Mouse (Mus musculus): Measurements from ENCODE around the gene Trp53i11. TPM values are rescaled to one million over a fixed set of nuclear protein-coding genes. Genes with fewer than 3 reads are reported as not detected.

Trp53i11 gene
- polyA plus RNA-seq, 1 experiment from 2014 or later = 42.1 TPM

- Histone ChIP-seq H3K4me2 (no peak overlapping the region), H3K9ac (no peak overlapping the region), H3K36me3 (peaks cover 59% of the 10 kb centered on the region), H3K4me1 (peaks cover 26% of the 10 kb centered on the region), H3K4me3 (replicated peaks) (no peak overlapping the region), H3K27ac (no peak overlapping the region), H3K27me3 (no peaks in the 10 kb centered on the region), H3K9me3 (replicated peaks) (no peaks in the 10 kb centered on the region)
- 20% methylated on average over 10 of the region's 10 CpGs for WGBS
- peak; percentile 52 for ATAC-seq (replicated peaks; ENCODE audit: low FRiP score)
These were observed 16.3 kb downstream of the Trp53i11 start for GRCm38 (mm10) chr2:93203682-93204081.

- 80% methylated on average over 6 of the region's 6 CpGs for WGBS
- Histone ChIP-seq H3K27ac (no peak overlapping the region), H3K9me3 (replicated peaks) (no peaks in the 10 kb centered on the region), H3K4me3 (replicated peaks) (no peak overlapping the region), H3K27me3 (no peaks in the 10 kb centered on the region), H3K4me1 (peaks cover 19% of the 10 kb centered on the region), H3K4me2 (no peak overlapping the region), H3K36me3 (peaks cover 67% of the 10 kb centered on the region), H3K9ac (no peak overlapping the region)
- ATAC-seq (replicated peaks; ENCODE audit: low FRiP score) = no peak
These were observed 17.2 kb downstream of the Trp53i11 start for GRCm38 (mm10) chr2:93204571-93204970.

- H3K4me3 ChIP-seq (replicated peaks) = no peak overlapping the region
- WGBS = 92% methylated on average over 1 of the region's 1 CpGs
- peaks cover 76% of the 10 kb centered on the region for H3K36me3 ChIP-seq
- H3K27ac ChIP-seq = no peak overlapping the region
- H3K9me3 ChIP-seq (replicated peaks) = no peaks in the 10 kb centered on the region
- H3K9ac ChIP-seq = no peak overlapping the region
- no peak overlapping the region for H3K4me2 ChIP-seq
- H3K27me3 ChIP-seq = no peaks in the 10 kb centered on the region
- peaks cover 5% of the 10 kb centered on the region for H3K4me1 ChIP-seq
- no peak for ATAC-seq (replicated peaks; ENCODE audit: low FRiP score)
These were observed 18.8 kb downstream of the Trp53i11 start for GRCm38 (mm10) chr2:93206126-93206525.

GRCm38 (mm10) chr2:93212386-93212785 is 25.0 kb downstream of the Trp53i11 start:
- Histone ChIP-seq H3K27me3 (no peaks in the 10 kb centered on the region), H3K4me3 (replicated peaks) (no peak overlapping the region), H3K9me3 (replicated peaks) (no peaks in the 10 kb centered on the region), H3K27ac (no peak overlapping the region), H3K36me3 (peaks cover 54% of the 10 kb centered on the region), H3K4me2 (no peak overlapping the region), H3K9ac (no peak overlapping the region), H3K4me1 (peaks cover 21% of the 10 kb centered on the region)
- 82% methylated on average over 2 of the region's 2 CpGs for WGBS
- ATAC-seq (replicated peaks; ENCODE audit: low FRiP score) = no peak

- 98% methylated on average over 2 of the region's 2 CpGs for WGBS
- Histone ChIP-seq H3K4me3 (replicated peaks) (no peak overlapping the region), H3K9ac (no peak overlapping the region), H3K9me3 (replicated peaks) (no peaks in the 10 kb centered on the region), H3K27me3 (no peaks in the 10 kb centered on the region), H3K4me2 (no peak overlapping the region), H3K36me3 (peaks cover 49% of the 10 kb centered on the region), H3K4me1 (peaks cover 26% of the 10 kb centered on the region), H3K27ac (no peak overlapping the region)
- ATAC-seq (replicated peaks; ENCODE audit: low FRiP score) = no peak
These were observed 25.5 kb downstream of the Trp53i11 start for GRCm38 (mm10) chr2:93212865-93213264.

GRCm38 (mm10) chr2:93214192-93214591 is 26.8 kb downstream of the Trp53i11 start:
- 86% methylated on average over 1 of the region's 1 CpGs for WGBS
- no peaks in the 10 kb centered on the region for H3K27me3 ChIP-seq
- no peak overlapping the region for H3K4me3 ChIP-seq (replicated peaks)
- H3K9me3 ChIP-seq (replicated peaks) = no peaks in the 10 kb centered on the region
- no peak overlapping the region for H3K27ac ChIP-seq
- H3K9ac ChIP-seq = no peak overlapping the region
- H3K4me2 ChIP-seq = no peak overlapping the region
- peaks cover 38% of the 10 kb centered on the region for H3K36me3 ChIP-seq
- ATAC-seq (replicated peaks; ENCODE audit: low FRiP score) = no peak
- H3K4me1 ChIP-seq = peaks cover 39% of the 10 kb centered on the region

- no peaks in the 10 kb centered on the region for H3K27me3 ChIP-seq
- 66% methylated on average over 10 of the region's 10 CpGs for WGBS
- no peak for ATAC-seq (replicated peaks; ENCODE audit: low FRiP score)
- no peak overlapping the region for H3K4me2 ChIP-seq
- peaks cover 39% of the 10 kb centered on the region for H3K4me1 ChIP-seq
- H3K36me3 ChIP-seq = peaks cover 39% of the 10 kb centered on the region
- no peak overlapping the region for H3K4me3 ChIP-seq (replicated peaks)
- no peak overlapping the region for H3K9ac ChIP-seq
- H3K27ac ChIP-seq = 0 out of 2 replicates have a peak overlapping the region, but pooled peaks have one; percentile 3
- H3K9me3 ChIP-seq (replicated peaks) = no peaks in the 10 kb centered on the region
These were observed 28.4 kb downstream of the Trp53i11 start for GRCm38 (mm10) chr2:93215790-93216189.

GRCm38 (mm10) chr2:93217015-93217414 is 29.7 kb downstream of the Trp53i11 start:
- Histone ChIP-seq H3K4me2 (no peak overlapping the region), H3K27me3 (no peaks in the 10 kb centered on the region), H3K36me3 (peaks cover 38% of the 10 kb centered on the region), H3K4me3 (replicated peaks) (no peak overlapping the region), H3K4me1 (peaks cover 39% of the 10 kb centered on the region), H3K9ac (no peak overlapping the region), H3K27ac (peak overlapping the region; percentile 81), H3K9me3 (replicated peaks) (no peaks in the 10 kb centered on the region)
- peak; percentile 80 for ATAC-seq (replicated peaks; ENCODE audit: low FRiP score)
- WGBS = 12% methylated on average over 7 of the region's 7 CpGs

- Histone ChIP-seq H3K9ac (no peak overlapping the region), H3K27me3 (no peaks in the 10 kb centered on the region), H3K4me1 (peaks cover 44% of the 10 kb centered on the region), H3K27ac (peak overlapping the region; percentile 81; the same call in 1 of the 2 replicates), H3K4me3 (replicated peaks) (no peak overlapping the region), H3K36me3 (peaks cover 43% of the 10 kb centered on the region), H3K9me3 (replicated peaks) (no peaks in the 10 kb centered on the region), H3K4me2 (no peak overlapping the region)
- ATAC-seq (replicated peaks; ENCODE audit: low FRiP score) = no peak
- 76% methylated on average over 7 of the region's 7 CpGs for WGBS
These were observed 31.1 kb downstream of the Trp53i11 start for GRCm38 (mm10) chr2:93218353-93218990.

- Histone ChIP-seq H3K36me3 (peaks cover 43% of the 10 kb centered on the region), H3K27ac (no peak overlapping the region), H3K9ac (no peak overlapping the region), H3K4me3 (replicated peaks) (no peak overlapping the region), H3K9me3 (replicated peaks) (no peaks in the 10 kb centered on the region), H3K27me3 (no peaks in the 10 kb centered on the region), H3K4me2 (no peak overlapping the region), H3K4me1 (peaks cover 38% of the 10 kb centered on the region)
- ATAC-seq (replicated peaks; ENCODE audit: low FRiP score) = no peak
- 92% methylated on average over 3 of the region's 3 CpGs for WGBS
These were observed 32.2 kb downstream of the Trp53i11 start for GRCm38 (mm10) chr2:93219576-93219975.

GRCm38 (mm10) chr2:93220447-93220846 is 33.1 kb downstream of the Trp53i11 start:
- Histone ChIP-seq H3K9ac (no peak overlapping the region), H3K4me1 (peaks cover 35% of the 10 kb centered on the region), H3K4me3 (replicated peaks) (no peak overlapping the region), H3K36me3 (peaks cover 43% of the 10 kb centered on the region), H3K9me3 (replicated peaks) (no peaks in the 10 kb centered on the region), H3K4me2 (no peak overlapping the region), H3K27me3 (no peaks in the 10 kb centered on the region), H3K27ac (no peak overlapping the region)
- WGBS = 67% methylated on average over 5 of the region's 5 CpGs
- ATAC-seq (replicated peaks; ENCODE audit: low FRiP score) = no peak

- H3K27ac ChIP-seq = no peak overlapping the region
- no peak for ATAC-seq (replicated peaks; ENCODE audit: low FRiP score)
- H3K36me3 ChIP-seq = peaks cover 39% of the 10 kb centered on the region
- 63% methylated on average over 6 of the region's 6 CpGs for WGBS
- H3K27me3 ChIP-seq = no peaks in the 10 kb centered on the region
- no peak overlapping the region for H3K4me2 ChIP-seq
- H3K4me3 ChIP-seq (replicated peaks) = no peak overlapping the region
- no peaks in the 10 kb centered on the region for H3K9me3 ChIP-seq (replicated peaks)
- H3K4me1 ChIP-seq = peaks cover 38% of the 10 kb centered on the region
- H3K9ac ChIP-seq = no peak overlapping the region
These were observed 36.1 kb downstream of the Trp53i11 start for GRCm38 (mm10) chr2:93223463-93223862.

Measured in kidney, embryonic 15.5 days (tissue).